Mouse (Mus musculus): ENCODE measurements around the gene Ccdc88c.

DNA sequence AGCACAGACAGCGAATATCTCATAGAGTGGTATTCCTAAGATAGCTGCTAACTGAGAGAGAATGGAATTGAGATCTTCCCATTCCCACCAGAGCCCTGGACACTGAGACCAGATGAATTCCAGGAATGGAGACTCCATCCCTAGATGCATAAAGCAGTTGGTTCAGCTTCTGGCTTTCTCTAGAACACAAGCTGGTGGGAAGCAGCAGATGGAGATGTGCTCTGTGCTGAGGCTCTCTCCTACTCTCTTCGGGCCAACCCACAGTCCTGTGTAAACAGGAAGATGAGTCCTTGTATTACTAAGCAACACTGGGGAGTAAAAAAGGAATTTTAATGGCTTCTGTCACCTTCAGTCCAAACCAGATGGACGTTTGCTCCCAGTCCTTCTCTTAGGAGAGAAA is 153.3 kb downstream of the Ccdc88c start:
- TF ChIP-seq POLR2A (IDR thresholded peaks at IDR 0.05; ENCODE audit: insufficient read length, low read depth) (no peak), MAX (IDR thresholded peaks at IDR 0.05; ENCODE audit: low read depth) (no peak), MYOG (IDR thresholded peaks at IDR 0.05; ENCODE audit: control insufficient read depth in 1 of 3, insufficient read depth in 1 of 3, insufficient read length in 2 of 3, low read depth in 2 of 3) (no peak), TCF12 (IDR thresholded peaks at IDR 0.05; ENCODE audit: insufficient read depth, poor library complexity, severe bottlenecking) (no peak), POLR2AphosphoS2 (IDR thresholded peaks at IDR 0.05; ENCODE audit: insufficient read length, low read depth) (no peak)
